Mouse (Mus musculus): ENCODE results near the gene Susd5.

DNA sequence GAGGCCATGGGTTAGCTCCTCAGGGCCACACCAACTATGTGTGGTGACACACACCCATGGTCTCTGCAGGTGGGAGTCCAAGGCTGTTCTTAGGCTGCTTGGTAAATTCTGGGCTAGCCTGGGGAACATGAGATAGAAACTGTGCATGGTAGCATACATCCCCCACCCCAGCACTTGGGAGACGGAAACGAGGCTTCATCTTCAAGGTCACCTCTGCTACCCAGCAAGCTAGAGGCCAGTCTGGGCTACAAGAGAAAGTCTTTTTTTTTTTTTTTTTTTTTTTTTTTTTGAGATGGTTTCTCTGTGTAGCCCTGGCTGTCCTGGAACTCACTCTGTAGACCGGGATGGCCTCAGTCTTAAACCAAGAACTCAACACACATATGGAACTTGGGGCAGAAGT lies 29.5 kb downstream of the Susd5 start:
- TF ChIP-seq CTCF (IDR thresholded peaks at IDR 0.05; ENCODE audit: control insufficient read depth, insufficient read depth, insufficient read length) (no peak), CEBPB (IDR thresholded peaks at IDR 0.05; ENCODE audit: low read depth) (no peak), USF1 (IDR thresholded peaks at IDR 0.05; ENCODE audit: low read depth) (no peak), FOSL1 (IDR thresholded peaks at IDR 0.05; ENCODE audit: insufficient read depth, low read length, poor library complexity, severe bottlenecking) (no peak)
